Mouse (Mus musculus): ENCODE data around the gene Mpp3.
A peak's percentile ranks its signal among the peaks of the same experiment; 100 is the strongest.

The Mpp3 gene

DNA sequence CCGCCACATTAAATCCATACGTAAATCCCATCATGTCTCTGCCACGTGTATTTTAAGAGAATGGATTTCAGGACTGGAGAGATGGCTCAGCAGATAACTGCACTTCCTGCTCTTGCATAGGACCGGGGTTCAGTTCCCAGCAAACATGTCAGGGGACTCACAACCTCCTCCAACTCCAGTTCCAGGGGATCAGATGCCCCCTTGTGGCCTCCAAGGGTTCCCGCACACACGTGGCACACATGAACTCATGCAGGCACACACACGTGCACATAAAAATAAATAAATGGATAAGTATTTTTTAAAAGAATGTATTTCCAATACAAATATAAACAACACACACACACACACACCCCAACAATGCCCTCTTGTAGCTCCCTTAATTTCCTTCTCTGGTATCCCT, 51.3 kb downstream of the Mpp3 start:
- no peak for DNase-seq (ENCODE audit: low read depth, low spot score)

DNA sequence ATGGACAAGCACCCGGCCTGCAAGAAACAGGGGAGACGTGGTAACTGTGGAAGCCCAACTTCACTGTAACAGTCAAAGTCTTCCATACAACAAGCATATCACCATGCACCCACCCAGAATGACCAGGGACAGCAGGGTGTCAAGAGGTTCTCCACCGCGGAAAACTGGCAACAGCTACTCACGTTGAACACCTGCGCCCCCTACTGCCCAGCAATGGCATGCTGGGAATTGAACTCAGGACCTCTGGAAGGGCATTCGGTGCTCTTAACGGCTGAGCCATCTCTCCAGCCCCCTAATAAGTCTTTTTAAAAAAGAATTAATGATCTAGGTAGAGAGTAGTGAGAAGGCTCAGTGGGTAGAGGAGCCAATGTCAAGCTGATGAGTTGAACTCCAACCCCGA, 53.3 kb downstream of the Mpp3 start:
- DNase-seq (ENCODE audit: low read depth, low spot score): no peak

DNA sequence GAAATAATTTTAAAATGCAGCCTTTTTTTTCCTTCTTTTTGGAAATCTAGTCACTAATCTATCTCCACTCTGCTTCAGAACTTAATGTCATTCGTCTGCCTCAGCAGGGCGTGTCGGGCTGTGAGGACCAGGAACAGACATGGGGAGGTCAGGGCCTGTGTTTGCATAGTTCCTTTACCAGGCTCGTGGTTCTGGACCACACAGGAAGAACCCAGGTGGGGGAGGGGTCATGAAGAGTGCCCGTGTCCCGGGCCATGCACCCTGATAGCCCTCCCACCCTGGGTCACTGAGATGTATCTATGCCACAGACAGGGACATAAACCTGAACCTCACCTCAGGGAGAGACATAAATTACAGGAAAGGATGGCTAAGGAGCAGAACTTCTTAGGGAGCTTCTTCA, 54.1 kb downstream of the Mpp3 start:
- no peak for DNase-seq (ENCODE audit: low read depth, low spot score)

DNA sequence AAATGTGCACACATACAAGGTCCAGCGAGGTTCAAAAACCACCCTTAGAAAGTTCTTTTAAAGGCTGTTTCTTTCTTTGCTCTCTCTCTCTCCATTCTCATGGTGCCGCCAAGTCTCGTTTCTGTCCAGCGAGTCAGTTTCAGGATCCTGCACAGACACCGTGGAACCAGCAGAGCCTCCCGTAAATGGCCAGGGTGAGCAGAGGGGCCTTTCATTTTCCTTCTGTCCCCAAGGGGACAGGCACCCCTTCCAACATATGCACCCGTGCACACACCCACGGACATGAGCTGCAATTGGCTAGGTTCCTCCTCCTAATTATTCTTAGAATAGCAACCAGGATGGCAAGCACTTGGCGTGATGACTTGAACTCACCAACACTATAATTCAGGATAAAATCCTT, 54.8 kb downstream of the Mpp3 start:
- DNase-seq (ENCODE audit: low read depth, low spot score): no peak

DNA sequence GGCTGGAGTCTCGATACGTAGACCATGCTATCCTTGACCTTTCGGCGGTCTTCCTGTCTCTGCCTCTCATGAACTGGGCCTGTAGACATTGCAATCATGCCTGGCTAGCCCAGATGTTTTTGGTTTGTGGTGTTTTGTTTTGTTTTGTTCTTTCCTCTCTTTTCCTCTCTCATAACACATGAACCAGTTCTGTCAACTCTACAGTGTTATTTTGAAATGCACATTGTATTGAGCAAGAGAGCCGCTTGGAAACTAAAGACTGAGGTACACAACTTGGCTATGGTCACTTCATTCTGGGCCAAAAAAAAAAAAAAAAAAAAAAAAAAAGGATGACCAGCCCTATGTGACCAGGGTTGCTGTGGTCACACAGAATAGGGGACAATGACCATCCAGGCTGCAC, 55.6 kb downstream of the Mpp3 start:
- no peak for DNase-seq (ENCODE audit: low read depth, low spot score)

DNA sequence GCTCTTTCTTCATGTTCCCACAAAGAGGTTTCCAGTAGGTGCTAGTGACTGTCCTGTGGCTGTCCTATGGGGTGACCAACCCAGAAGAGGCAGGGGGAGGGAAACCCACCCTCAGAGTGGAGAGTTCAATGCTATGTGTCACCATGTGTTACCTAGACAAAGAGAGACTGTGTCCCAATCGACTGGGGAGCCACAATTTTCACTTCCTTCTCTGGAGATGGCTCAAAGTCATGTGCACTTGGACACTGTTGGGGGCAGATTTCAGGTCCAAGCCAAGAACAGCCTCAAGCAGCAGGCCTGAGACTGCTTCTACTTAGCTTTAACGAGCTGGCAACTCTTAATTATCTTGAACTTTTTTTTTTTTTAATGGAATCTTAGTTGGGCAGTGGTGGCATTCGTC, 56.2 kb downstream of the Mpp3 start:
- DNase-seq (ENCODE audit: low read depth, low spot score): no peak

DNA sequence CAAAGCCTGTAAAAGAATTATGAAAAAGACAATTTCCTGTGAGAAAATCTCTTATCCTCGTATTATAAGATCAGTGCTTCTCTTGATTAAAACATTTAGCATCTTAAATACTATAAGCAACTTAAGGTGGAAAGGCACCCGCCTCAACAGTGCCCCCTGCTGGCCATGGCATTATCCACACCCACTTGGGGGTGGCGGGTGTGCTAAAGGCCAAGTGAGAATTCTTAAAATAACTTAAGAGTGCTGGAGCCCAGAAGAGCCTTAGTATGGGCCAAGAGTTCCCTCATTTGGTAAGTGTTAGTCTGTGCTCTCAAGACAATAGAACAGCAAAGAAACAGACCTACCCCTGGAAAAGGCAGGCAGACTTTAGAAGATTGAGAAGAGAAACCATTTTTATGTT, 56.9 kb downstream of the Mpp3 start:
- no peak for DNase-seq (ENCODE audit: low read depth, low spot score)

DNA sequence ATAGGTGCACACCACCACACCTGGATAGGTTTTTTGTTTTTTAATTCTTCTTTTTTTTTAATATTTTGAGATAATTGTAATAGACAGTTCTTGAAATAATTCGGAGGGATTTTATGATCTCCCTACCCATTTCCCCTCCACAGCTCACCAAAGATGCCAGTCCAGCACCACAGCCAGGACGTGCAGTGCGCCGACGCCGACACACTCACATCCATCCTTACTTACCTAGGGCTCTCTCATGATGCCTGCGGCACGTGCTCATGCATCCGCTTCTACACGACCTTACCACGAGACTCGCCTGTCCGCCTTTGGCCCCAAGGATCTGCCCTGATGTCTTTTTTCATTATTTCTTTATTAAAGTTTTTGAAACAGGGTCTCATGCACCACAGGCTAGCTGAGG, 58.4 kb downstream of the Mpp3 start:
- DNase-seq (ENCODE audit: low read depth, low spot score): no peak

DNA sequence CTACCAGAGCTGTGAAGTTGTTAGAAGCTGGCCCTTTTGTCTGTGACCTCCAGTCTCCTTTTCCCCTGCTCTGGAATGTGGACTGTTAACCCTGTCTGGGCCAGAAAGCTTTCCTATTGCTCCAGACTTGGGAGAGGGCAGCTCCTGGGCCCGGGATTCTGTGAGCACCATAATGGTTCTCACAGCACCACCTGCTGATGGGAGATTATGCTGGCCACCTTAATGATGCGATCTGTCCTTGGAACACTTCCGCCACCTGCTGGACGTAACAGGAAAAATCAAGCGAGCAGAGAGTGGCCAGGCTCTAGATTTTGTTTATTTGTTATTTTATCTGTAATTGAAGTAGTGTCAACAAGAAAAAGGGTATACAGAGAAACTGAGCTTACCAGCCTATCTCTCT, 59.5 kb downstream of the Mpp3 start:
- DNase-seq (ENCODE audit: low read depth, low spot score): peak; percentile 93

DNA sequence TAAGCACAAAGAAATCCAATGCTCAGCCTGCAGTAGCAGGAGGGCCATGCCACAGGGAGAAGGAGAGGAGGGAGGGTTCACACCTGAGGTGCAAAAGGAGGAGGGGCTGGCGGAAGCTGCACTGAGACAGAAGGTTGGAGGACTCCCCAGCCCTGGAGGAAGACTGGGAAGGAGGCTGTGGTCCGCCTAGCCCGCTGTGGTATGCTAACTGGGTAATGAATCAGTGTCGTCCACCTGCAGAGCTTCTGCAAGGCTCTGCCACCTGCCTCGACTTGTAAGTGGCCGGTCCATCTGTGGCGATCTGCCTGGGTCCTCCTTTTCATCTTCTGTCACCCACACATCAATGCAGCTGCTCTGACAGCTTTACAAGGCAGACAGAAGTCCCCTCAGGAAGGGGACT, 60.0 kb downstream of the Mpp3 start:
- no peak for DNase-seq (ENCODE audit: low read depth, low spot score)

DNA sequence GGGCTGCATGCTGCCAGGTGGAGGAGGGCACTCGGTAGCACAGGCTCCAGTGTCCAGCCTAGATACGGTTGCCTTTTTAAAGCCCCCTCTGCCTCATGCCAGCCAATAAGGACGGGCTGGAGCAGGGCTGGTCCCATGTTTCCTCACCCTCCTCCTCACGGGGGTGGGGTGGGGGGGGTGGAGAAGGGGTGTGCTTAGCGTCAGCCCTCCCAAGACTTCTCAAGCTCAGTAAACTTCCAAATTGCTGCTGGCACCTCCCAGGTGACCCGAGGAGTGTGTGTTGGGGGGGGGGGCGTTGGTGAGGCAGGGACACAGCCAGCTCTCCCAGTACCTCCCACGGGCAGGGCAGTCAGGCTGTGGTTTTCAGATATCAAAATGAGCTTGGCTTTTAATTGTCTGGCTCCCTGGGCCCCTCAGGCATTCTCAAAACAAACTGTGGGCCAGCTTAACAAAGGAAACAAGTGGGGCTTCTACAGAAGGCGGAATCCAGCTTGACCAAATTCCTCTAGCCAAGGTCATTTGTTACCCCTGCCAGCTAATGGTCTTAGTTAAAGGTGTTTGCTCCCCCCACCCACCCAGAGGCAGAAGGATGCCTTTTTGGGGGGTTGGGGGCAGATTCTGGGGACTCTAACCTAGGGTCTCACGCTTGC, 61.2 kb downstream of the Mpp3 start, which contains the start of gene Sost:
Gene Sost (minus strand): TSS at position 51 of the 650 bp plus-strand sequence.
- DNase-seq (ENCODE audit: low read depth, low spot score): no peak

DNA sequence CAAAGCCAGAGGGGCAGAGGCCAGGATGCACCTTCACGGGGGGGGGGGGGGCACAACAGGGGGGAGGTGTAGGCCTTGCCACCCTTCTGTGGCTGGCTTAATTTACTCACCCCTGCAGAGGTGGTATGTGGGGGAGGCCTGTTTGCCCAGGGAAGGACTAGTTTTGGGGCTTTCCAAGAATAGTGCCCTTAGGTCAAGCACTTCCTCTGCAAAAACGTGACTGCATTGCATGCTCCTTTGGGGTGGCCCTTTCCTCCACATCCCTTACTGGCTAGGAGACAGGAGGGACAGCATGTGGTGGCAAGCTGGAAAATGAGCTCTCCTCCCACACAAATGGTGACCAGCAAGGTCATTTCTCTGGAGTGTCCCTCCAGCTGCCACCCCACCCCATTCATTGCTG, 62.7 kb downstream of the Mpp3 start:
- DNase-seq (ENCODE audit: low read depth, low spot score): no peak

DNA sequence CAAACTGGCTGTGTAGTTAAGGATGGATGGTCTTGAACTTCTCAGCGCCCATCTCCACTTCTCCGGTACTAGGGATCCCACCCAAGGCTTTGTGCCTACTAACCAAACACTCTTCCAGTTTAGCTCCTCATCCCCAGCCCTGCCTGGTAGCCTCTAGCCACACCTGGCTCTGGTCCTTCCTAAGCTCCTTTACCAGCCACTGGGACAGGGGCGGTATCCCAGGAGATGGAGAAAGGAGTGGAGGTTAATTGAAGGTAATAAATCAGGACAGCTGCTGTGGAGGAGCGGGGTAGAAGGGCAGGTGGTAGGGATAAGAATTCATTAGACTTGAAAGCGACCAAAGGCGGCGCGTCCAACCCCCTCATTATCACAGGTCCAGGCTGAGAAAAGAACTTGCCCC, 63.6 kb downstream of the Mpp3 start:
- peak; percentile 66 for DNase-seq (ENCODE audit: low read depth, low spot score)

DNA sequence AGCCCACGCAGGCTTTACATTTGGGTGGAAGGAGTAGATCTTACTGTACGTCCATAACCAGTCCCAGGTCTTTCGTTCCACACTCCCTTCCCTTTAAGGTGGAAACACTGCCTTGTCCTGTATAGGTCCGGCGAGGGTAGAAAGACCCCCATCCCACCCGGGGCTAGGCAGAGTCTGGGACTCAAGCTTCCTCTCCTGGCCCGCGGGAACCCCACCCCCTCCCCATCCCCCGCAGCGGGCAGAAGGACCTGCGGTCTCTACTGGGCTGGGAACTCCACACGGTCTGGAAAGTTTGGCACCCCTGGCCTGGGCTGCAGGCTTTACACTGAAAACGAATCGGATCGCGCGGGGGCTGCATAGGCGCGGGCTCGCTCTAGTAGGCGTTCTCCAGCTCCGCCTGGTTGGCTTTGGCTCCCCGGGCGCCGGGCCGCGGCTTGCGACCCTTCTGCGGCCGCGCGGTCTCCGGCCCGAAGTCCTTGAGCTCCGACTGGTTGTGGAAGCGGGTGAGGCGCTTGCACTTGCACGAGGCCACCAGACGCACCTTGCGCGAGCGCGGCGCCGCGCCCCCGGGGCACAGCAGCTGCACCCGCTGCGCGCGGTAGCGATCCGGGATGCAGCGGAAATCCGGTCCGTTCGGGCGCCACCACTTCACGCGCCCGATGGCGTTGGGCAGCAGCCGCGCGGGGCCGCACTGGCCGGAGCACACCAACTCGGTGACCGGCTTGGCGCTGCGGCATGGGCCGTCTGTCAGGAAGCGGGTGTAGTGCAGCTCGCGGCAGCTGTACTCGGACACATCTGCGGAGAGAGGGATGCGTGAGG, 64.6 kb downstream of the Mpp3 start:
- peak; percentile 58 for DNase-seq (ENCODE audit: low read depth, low spot score)

DNA sequence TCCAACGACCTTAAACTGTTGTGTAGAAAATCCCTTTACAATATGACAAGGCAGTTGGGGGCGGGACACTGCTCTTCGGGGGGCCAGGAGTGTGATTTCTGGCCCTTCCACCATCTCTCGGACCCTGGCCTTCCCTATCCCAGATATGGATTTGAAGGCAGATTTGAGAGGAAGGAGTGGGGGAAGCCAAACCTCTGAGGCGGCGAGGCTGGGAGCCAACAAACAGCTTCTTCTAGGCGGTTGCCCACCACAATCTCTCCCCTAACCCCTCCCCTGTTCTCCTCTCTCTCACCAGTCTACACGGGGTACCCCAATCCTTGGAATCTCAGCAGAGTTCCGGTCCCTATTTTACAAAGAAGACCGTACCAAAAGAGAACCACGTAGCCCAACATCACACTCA, 65.2 kb downstream of the Mpp3 start:
- no peak for DNase-seq (ENCODE audit: low read depth, low spot score)

DNA sequence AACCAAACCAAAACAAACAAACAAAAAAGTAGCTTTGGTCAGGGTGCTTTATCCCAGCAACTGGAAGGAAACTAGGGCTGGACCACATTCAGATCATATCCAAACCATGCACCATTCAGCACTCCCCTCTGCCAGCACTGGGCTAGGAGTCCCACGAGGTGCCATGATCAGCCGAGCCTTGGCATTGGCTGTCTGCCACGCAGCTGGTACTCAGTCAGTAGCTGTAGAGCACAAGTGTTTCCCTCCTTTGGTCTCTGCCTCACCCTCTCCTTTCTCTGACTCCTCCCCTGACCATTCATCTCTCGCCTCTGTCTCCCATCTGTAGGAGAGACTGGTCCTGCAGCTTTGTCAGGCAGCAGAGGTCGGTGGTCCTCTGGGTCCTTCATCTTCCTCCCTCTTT, 70.8 kb downstream of the Mpp3 start:
- DNase-seq (ENCODE audit: low read depth, low spot score): no peak

DNA sequence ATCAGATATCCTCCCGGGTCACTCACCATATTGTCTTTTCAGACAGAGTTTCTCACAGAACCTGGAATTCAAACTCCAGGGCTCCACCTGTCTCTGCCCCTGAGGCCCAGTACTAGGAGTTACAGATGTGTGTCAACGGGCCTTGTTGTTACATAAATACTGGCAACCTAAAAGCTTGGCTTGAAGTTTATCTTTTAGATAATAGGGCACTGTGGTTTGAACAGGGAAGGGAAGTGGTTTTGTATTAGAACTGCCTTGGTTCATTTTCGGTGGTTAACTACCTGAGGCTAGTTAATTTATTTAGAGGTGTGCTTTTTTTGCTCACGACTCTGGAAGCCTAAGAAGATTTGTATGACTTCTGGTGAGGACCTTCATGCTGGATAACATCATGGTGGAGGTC, 74.8 kb downstream of the Mpp3 start:
- DNase-seq (ENCODE audit: low read depth, low spot score): no peak

DNA sequence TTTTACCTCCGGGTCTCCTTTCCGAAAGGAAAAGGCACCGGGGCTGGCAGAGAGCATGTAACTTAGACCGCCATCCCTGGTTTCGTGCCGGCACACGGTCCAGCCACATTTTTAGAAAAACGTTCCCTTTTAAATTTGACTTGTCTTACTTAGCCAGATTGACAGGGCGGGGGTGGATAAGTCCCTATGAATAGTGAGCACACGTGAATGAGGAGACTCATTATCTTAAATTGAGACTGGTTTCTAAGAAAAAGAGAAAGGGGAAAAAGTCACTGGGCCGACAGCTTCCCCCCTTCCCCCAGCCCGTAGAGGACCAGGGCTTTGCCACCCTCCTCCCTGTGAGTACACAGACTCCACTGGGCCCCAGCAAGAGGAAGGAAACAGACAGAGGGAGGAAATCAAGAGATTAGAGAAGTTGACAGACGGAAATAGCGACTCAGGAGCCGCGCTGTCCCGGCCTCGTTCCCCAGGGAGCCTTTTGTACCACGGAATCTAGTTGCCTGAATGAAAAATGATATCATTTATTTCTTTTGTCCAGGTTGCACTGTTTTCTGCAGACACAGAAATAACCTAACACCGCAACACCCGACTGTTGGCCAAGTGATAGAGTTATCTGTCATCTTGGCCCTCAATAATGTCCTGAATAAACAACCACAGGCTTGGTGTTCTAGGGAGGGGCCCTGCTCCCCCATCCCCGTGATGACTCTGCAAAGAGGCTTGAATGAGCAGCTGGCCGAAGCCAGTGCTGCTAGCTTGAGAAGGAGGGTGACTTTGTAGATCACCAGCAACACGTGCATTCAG, 75.5 kb downstream of the Mpp3 start:
- peak; percentile 60 for DNase-seq (ENCODE audit: low read depth, low spot score)

DNA sequence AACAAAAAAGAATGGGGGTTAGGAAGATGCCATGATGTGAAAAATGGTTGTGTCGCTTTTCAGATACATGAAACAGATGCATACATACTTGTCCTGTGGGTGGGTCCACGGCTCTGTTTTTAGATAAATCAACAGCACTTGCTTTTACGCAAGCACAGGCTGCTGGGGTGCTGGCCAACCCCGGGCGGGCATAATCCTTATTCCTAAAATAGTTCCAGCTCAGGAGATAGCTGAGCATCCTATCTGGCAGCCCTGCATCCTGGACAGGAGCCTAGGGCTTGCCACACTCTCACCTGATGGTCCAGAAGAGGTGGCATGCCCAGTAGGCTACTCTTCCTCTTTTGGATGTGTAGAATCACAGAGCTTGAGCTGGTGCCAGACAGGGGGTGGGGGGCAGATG, 78.2 kb downstream of the Mpp3 start:
- DNase-seq (ENCODE audit: low read depth, low spot score): no peak
